Mouse (Mus musculus): Measurements from ENCODE around the gene Bcl2l2.

Gene Bcl2l2

GRCm38 (mm10) chr14:54936831-54937160, 53.6 kb downstream of the Bcl2l2 start:
- DNase-seq (ENCODE audit: low spot score) = no peak

- DNase-seq (ENCODE audit: low spot score) = no peak
Measured at GRCm38 (mm10) chr14:54937361-54938182, 54.4 kb downstream of the Bcl2l2 start.

All from lung, postnatal 25 days (tissue).